Mouse (Mus musculus) liver, embryonic 14.5 days (tissue): ENCODE measurements around the gene Tmcc1.

Experiments
- CTCF ChIP-seq: IDR thresholded peaks from 2 replicates; pipeline ENCODE4 v1.5.1; 2016; ENCODE audit warnings: antibody characterized with exemption, low read depth, control low read depth
- EP300 ChIP-seq: IDR thresholded peaks from 2 replicates; pipeline ENCODE4 v1.6.1; 2016; ENCODE audit warnings: antibody characterized with exemption, low read depth

DNA sequence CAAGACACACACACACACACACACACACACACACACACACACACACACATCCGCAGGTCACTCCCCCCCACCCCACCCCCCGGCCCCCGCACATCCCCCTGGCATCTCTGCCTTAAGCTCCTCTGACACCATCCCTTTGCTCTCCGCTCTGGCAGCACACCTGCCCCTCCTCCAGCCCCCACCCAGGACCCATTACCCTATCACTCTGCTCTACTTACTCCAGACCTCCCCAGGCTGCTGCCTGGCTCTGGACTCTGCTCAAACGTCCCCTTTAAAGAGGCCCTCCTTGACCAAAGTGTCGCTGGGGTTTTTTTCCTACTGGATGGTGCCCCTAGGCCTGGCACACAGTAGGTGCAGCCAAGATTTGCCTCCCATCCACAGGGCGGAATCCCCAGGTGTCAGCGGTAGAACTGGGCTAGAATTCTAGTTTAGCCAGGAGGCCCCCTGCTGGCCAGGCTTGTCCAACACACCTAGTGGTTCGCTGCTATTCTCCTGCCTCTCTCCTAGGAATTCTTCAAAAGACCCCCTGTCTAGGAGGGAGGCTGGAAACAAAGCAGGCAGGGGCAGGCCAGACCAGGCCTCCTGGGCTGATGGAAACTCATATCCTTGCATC, 185.6 kb downstream of the Tmcc1 start:
- TF ChIP-seq EP300 (no peak), CTCF (peak; percentile 81)
